Mouse (Mus musculus): Measurements from ENCODE around the gene Hadha.

DNA sequence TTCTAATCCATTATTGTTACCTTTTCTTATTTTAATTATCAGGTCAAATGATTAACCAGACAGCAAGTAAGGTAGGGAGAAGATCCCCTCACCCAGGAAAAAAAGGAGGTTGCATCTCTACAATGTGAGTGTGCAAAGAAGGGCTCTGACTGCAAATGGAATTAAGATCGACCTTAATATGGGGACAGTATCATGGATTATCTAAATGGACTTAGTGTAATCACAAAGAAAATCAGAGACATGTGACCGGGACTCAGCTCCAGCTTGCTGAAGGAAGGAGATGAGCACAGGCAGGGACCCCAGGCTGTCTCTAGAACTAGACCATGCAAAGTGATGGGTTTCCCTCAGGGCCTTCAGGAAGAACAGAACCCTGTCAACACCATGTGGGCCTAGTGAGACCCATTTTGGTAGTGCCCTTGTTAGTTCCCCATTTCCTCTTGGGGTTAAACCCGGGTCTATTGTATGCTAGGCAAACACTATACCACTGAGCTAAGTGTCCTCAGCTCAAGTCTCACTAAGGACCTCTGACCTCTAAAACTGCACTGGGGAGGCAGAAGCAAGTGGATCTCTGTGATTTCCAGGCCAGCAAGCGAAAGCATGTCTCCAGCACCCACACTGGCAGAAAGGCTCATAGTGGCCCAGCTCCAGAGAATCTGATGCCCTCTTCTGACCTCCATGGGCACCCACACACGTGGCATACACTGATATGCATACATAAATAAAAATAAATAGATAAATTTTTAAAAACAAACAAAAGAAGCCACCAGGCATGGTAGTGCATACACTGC, 6.6 kb downstream of the Hadha start:
- TF ChIP-seq CEBPB (IDR thresholded peaks at IDR 0.05; ENCODE audit: insufficient read depth, poor library complexity, severe bottlenecking) (no peak), POLR2A (IDR thresholded peaks at IDR 0.05; ENCODE audit: insufficient read length, low read depth) (no peak), USF1 (IDR thresholded peaks at IDR 0.05; ENCODE audit: low read depth) (no peak), REST (IDR thresholded peaks at IDR 0.05; ENCODE audit: insufficient read depth, insufficient read length) (no peak), POLR2AphosphoS2 (IDR thresholded peaks at IDR 0.05; ENCODE audit: insufficient read length, low read depth) (no peak), TCF3 (IDR thresholded peaks at IDR 0.05; ENCODE audit: insufficient read length, low read depth) (no peak), E2F4 (IDR thresholded peaks at IDR 0.05; ENCODE audit: insufficient read depth) (no peak), MYOD1 (IDR thresholded peaks at IDR 0.05; ENCODE audit: control insufficient read depth in 1 of 3, insufficient read length in 2 of 3, low read depth in 2 of 3) (no peak), MAX (IDR thresholded peaks at IDR 0.05; ENCODE audit: low read depth) (no peak), MYOG (IDR thresholded peaks at IDR 0.05; ENCODE audit: control insufficient read depth in 1 of 3, insufficient read depth in 1 of 3, insufficient read length in 2 of 3, low read depth in 2 of 3) (no peak)

Data from myocyte (in vitro differentiated cells).